Mouse (Mus musculus) kidney, adult 2 months (tissue): ENCODE results near the gene Dcdc2c. TPM values are rescaled to one million over a fixed set of nuclear protein-coding genes. Genes with fewer than 3 reads are reported as not detected.

Experiments used
- DNase-seq: peaks from one replicate; pipeline ENCODE4 v3.0.0; 2021
- H3K27ac ChIP-seq: fragments of 200-500 bp; 2 replicates; pipeline ENCODE4 v1.5.1; 2012; ENCODE audit warnings: low read depth, low read length, control low read depth, inconsistent platforms; ENCODE audit not compliant: insufficient read depth
- H3K27me3 ChIP-seq: fragments of 200-500 bp; replicated peaks from 2 replicates; pipeline ENCODE4 v1.6.1; 2012; ENCODE audit warnings: mild to moderate bottlenecking, moderate library complexity, low read length, inconsistent platforms; ENCODE audit not compliant: control insufficient read depth, insufficient read depth
- H3K36me3 ChIP-seq: fragments of 200-500 bp; 2 replicates; pipeline ENCODE4 v1.6.1; 2012; ENCODE audit warnings: mild to moderate bottlenecking, moderate library complexity, low read length, inconsistent platforms; ENCODE audit not compliant: control insufficient read depth, insufficient read depth
- H3K4me1 ChIP-seq: fragments of 200-500 bp; 2 replicates; pipeline ENCODE4 v1.6.1; 2011; ENCODE audit warnings: low read length; ENCODE audit not compliant: control insufficient read depth, insufficient read depth
- H3K4me3 ChIP-seq: fragments of 200-500 bp; 2 replicates; pipeline ENCODE4 v1.5.1; 2011; ENCODE audit warnings: mild to moderate bottlenecking, low read depth, low read length, control low read depth; ENCODE audit not compliant: insufficient read depth
- CTCF ChIP-seq: fragments of 200-500 bp; conservative IDR thresholded peaks from 2 replicates; pipeline ENCODE4 v1.5.1; 2011; ENCODE audit warnings: low read depth, mild to moderate bottlenecking, control low read depth, low read length, moderate library complexity, mixed read lengths; ENCODE audit not compliant: insufficient read depth, insufficient read length
- POLR2A ChIP-seq: fragments of 200-500 bp; IDR thresholded peaks from one replicate; pipeline ENCODE4 v1.6.1; 2011; ENCODE audit warnings: low read depth, low read length, control low read depth
- WGBS: fragments of 180-500 bp; shearing (Covaris S2); methylation state at CpG from one replicate; pipeline ENCODE4 v1.1.7; 2018; 5-methylcytosine and 5-hydroxymethylcytosine counted together
- polyA plus RNA-seq: library from polyadenylated mRNA; depleted of rRNA; stranded (reverse); fragments of >200 nt; gene quantifications from 2 replicates; pipeline ENCODE4 v1.2.3, GENCODE M21; 2012; rRNA removed

Dcdc2c gene
- polyA plus RNA-seq, 1 experiment = not detected

DNA sequence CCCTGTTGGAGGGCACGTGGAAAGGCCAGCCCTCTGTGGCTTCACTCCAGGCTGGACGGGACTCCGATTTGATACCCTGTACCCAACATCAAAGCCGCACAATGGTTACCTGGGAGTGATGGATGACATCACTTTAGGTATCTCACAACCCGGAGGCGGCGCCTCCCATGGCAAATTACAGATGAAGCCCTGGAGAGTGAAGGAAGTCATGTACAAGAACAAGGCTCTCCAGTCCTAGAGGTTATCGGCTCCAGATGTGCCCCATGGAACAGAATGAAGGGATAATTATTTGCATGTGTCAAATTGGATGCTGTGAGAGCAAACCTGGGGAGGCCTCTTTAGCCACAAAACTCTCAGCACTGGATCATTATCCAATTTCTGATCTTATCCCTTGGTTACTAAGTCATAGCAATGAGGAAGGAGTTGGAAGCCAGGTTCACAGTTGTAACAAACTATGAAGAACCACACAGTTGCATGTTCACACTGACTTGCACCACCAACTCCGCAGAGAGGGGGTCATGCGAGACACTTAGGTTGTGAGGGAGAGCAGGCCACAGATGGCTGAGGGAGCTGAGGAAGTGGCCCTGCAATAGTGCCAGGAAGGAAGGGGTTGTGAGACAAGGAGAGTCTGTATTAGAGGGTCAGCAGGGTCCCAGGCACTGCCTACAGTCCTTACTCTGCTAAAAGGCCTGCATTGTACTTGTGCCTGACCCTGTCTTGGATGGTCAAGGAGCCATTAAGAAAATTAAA is 144.4 kb downstream of the Dcdc2c start:
- Histone ChIP-seq H3K4me1 (no peaks in the 10 kb centered on the region), H3K27me3 (no peaks in the 10 kb centered on the region), H3K36me3 (no peaks in the 10 kb centered on the region), H3K27ac (no peak overlapping the region), H3K4me3 (no peak overlapping the region)
- TF ChIP-seq POLR2A = no peak
- TF ChIP-seq CTCF = no peak
- 88% methylated on average over 10 of the region's 10 CpGs for WGBS
- DNase-seq = no peak

- TF ChIP-seq POLR2A (no peak), CTCF (no peak)
- 91% methylated on average over 4 of the region's 4 CpGs for WGBS
- no peak for DNase-seq
- Histone ChIP-seq H3K27me3 (no peaks in the 10 kb centered on the region), H3K4me3 (no peak overlapping the region), H3K27ac (no peak overlapping the region), H3K36me3 (no peaks in the 10 kb centered on the region), H3K4me1 (no peaks in the 10 kb centered on the region)
Measured at GRCm38 (mm10) chr12:28402256-28402655, 149.9 kb downstream of the Dcdc2c start.

DNA sequence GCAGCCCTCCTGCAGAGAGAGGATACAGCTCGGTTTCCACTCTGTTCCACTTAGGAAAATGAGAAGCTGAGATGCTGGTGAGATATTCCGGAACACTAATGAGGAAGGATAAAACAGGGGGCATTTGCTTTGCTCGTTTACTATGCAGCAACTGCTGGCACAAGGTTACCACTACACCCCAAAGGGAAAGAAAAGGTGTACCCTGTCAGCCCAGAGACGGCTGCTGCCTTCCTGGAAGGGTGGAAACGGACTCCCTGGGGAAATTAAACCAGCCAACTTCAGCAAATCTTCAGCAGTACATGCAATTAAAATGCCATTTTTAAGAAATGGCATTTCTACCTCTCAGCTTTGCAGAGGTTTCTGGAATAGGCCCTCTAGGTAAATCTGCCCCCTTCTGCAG is 150.8 kb downstream of the Dcdc2c start:
- no peak for TF ChIP-seq CTCF
- Histone ChIP-seq H3K27ac (no peak overlapping the region), H3K36me3 (no peaks in the 10 kb centered on the region), H3K4me1 (no peaks in the 10 kb centered on the region), H3K27me3 (no peaks in the 10 kb centered on the region), H3K4me3 (no peak overlapping the region)
- 63% methylated on average over 5 of the region's 5 CpGs for WGBS
- no peak for DNase-seq

DNA sequence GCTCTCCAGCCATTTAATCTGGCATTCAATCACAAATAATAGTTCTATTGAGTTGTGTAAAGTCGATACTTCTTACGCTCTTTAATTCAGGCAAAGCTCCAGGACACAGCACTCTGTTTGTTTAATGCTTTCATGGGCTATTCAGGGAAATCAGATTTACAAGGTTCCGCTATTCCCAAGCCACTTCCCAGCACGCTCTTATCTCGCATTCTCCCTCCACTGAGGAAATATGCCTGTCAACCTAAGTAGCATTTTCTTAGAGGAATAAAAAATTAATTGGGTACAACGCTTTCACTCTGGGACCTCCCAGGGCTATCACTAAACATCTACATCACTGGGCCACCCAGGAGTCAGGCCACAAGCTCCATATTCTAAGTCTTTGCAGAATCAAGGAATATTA is 160.1 kb downstream of the Dcdc2c start:
- 56% methylated on average over 6 of the region's 6 CpGs for WGBS
- Histone ChIP-seq H3K27ac (no peak overlapping the region), H3K36me3 (no peaks in the 10 kb centered on the region), H3K4me3 (no peak overlapping the region), H3K4me1 (no peaks in the 10 kb centered on the region), H3K27me3 (no peaks in the 10 kb centered on the region)
- no peak for DNase-seq
- TF ChIP-seq POLR2A (no peak), CTCF (no peak)

Other genes with a start within 250 kb of the Dcdc2c start
- gene Allc, start 30.1 kb upstream of the Dcdc2c start, polyA plus RNA-seq = 0.13 TPM in 1 of 2 replicates, not detected in the other
- 1.6 and 1.7 TPM in 2 replicates for gene Colec11, start 71.0 kb upstream of the Dcdc2c start, polyA plus RNA-seq
- 212 and 286 TPM in 2 replicates for gene Rps7, start 83.6 kb upstream of the Dcdc2c start, polyA plus RNA-seq
- gene Rnaseh1, start 97.2 kb upstream of the Dcdc2c start, polyA plus RNA-seq = 8.5 and 9.8 TPM in 2 replicates
- gene Adi1, start 122.8 kb upstream of the Dcdc2c start, polyA plus RNA-seq = 35.2 and 53.9 TPM in 2 replicates
- gene Trappc12, start 198.1 kb upstream of the Dcdc2c start, polyA plus RNA-seq = 30.1 and 30.6 TPM in 2 replicates
- gene Eipr1, start 199.4 kb upstream of the Dcdc2c start, polyA plus RNA-seq = 25.9 and 29.4 TPM in 2 replicates